Mouse (Mus musculus): ENCODE results near the gene Adcy2. TPM values are rescaled to one million over a fixed set of nuclear protein-coding genes. Genes with fewer than 3 reads are reported as not detected.
A peak's percentile ranks its signal among the peaks of the same experiment; 100 is the strongest.

The Adcy2 gene
- total and polyA plus RNA-seq, 3 experiments: not detected

GRCm38 (mm10) chr13:68607652-68608405 is 391.5 kb downstream of the Adcy2 start:
- dilution Hi-C loops (cut with MboI; ENCODE audit: extremely low pct_ligation_motif_present, extremely low pct_unique_long_range_greater_than_20kb, low sequenced_read_pairs) (no loop called here), in situ Hi-C loops (cut with MboI; ENCODE audit: low pct_ligation_motif_present, low pct_unique_long_range_greater_than_20kb, low sequenced_read_pairs) (no loop called here)
- Histone ChIP-seq H3K27me3 (replicated peaks) (no peaks in the 10 kb centered on the region), H3K27ac (ENCODE audit: insufficient read depth, low read depth) (no peak overlapping the region), H3K4me1 (ENCODE audit: control insufficient read depth in 1 of 2, insufficient read depth in 2 of 2) (peaks cover 2 to 3% of the 10 kb centered on the region in 2 experiments; a peak in 1 of 4 replicates), H3K79me2 (replicated peaks; ENCODE audit: control insufficient read depth, extremely low read depth, insufficient read depth, poor library complexity, severe bottlenecking) (no peaks in the 10 kb centered on the region), H3K4me3 (replicated peaks in 1 of 3; ENCODE audit: low read depth in 2 of 3, low read length in 2 of 3, poor library complexity in 1 of 3) (peak overlapping the region in 1 of 3 experiments; percentile 30), H3K36me3 (replicated peaks in 1 of 2; ENCODE audit: control insufficient read depth in 1 of 2, insufficient read depth in 1 of 2, low read length in 1 of 2) (no peaks in the 10 kb centered on the region), H3K9ac (ENCODE audit: insufficient read depth, low read depth) (no peak overlapping the region), H3K9me3 (replicated peaks; ENCODE audit: low read length) (peaks cover 4% of the 10 kb centered on the region), H3K4me2 (ENCODE audit: insufficient read depth, low read depth, poor library complexity, severe bottlenecking) (peak overlapping the region; percentile 57)
- no peak for DNase-seq (ENCODE audit: extremely low read depth)
- TF ChIP-seq KAT2A (IDR thresholded peaks at IDR 0.05; ENCODE audit: insufficient replicate concordance, low read length) (no peak), USF1 (IDR thresholded peaks at IDR 0.05; ENCODE audit: low read depth, low read length) (no peak), MAZ (IDR thresholded peaks at IDR 0.05; ENCODE audit: low read depth, low read length) (no peak), MAX (IDR thresholded peaks at IDR 0.05; ENCODE audit: low read length) (no peak), USF2 (conservative IDR thresholded peaks at IDR 0.05; ENCODE audit: low read depth, low read length) (no peak), RCOR1 (conservative IDR thresholded peaks at IDR 0.05; ENCODE audit: low read depth, low read length) (no peak), ZNF384 (IDR thresholded peaks at IDR 0.05; ENCODE audit: low read depth, low read length) (no peak), SMC3 (IDR thresholded peaks at IDR 0.05; ENCODE audit: low read depth, low read length) (no peak), EP300 (IDR thresholded peaks at IDR 0.05; ENCODE audit: low read length) (no peak), CHD2 (IDR thresholded peaks at IDR 0.05; ENCODE audit: low read length) (no peak), CHD1 (IDR thresholded peaks at IDR 0.05; ENCODE audit: low read depth, low read length) (no peak)

- Histone ChIP-seq H3K79me2 (replicated peaks; ENCODE audit: control insufficient read depth, extremely low read depth, insufficient read depth, poor library complexity, severe bottlenecking) (no peaks in the 10 kb centered on the region), H3K4me2 (ENCODE audit: insufficient read depth, low read depth, poor library complexity, severe bottlenecking) (no peak overlapping the region), H3K36me3 (replicated peaks in 1 of 2; ENCODE audit: control insufficient read depth in 1 of 2, insufficient read depth in 1 of 2, low read length in 1 of 2) (no peaks in the 10 kb centered on the region), H3K27ac (ENCODE audit: insufficient read depth, low read depth) (no peak overlapping the region), H3K9ac (ENCODE audit: insufficient read depth, low read depth) (no peak overlapping the region), H3K4me1 (ENCODE audit: control insufficient read depth in 1 of 2, insufficient read depth in 2 of 2) (peaks cover 2 to 3% of the 10 kb centered on the region in 2 experiments; a peak in 1 of 4 replicates), H3K27me3 (replicated peaks) (no peaks in the 10 kb centered on the region), H3K9me3 (replicated peaks; ENCODE audit: low read length) (no peaks in the 10 kb centered on the region), H3K4me3 (replicated peaks in 1 of 3; ENCODE audit: low read depth in 2 of 3, low read length in 2 of 3, poor library complexity in 1 of 3) (no peak overlapping the region)
- dilution Hi-C loops (cut with MboI; ENCODE audit: extremely low pct_ligation_motif_present, extremely low pct_unique_long_range_greater_than_20kb, low sequenced_read_pairs) (no loop called here), in situ Hi-C loops (cut with MboI; ENCODE audit: low pct_ligation_motif_present, low pct_unique_long_range_greater_than_20kb, low sequenced_read_pairs) (no loop called here)
- no peak for TF ChIP-seq MAX (IDR thresholded peaks at IDR 0.05; ENCODE audit: low read length)
- TF ChIP-seq MAFK (IDR thresholded peaks at IDR 0.05; ENCODE audit: insufficient replicate concordance, low read length): no peak
- no peak for TF ChIP-seq NRF1 (IDR thresholded peaks at IDR 0.05; ENCODE audit: low read depth, low read length)
- no peak for TF ChIP-seq POLR2A (IDR thresholded peaks at IDR 0.05; ENCODE audit: low read depth, low read length)
- TF ChIP-seq JUN (IDR thresholded peaks at IDR 0.05; ENCODE audit: insufficient read depth, low read depth, low read length): no peak
- TF ChIP-seq RAD21 (IDR thresholded peaks at IDR 0.05; ENCODE audit: low read depth, low read length): no peak
- TF ChIP-seq E2F4 (IDR thresholded peaks at IDR 0.05; ENCODE audit: insufficient replicate concordance, low read depth, low read length): no peak
- no peak for TF ChIP-seq MAZ (IDR thresholded peaks at IDR 0.05; ENCODE audit: low read depth, low read length)
- no peak for TF ChIP-seq UBTF (IDR thresholded peaks at IDR 0.05; ENCODE audit: low read depth, low read length)
- no peak for TF ChIP-seq CHD1 (IDR thresholded peaks at IDR 0.05; ENCODE audit: low read depth, low read length)
- no peak for TF ChIP-seq GABPA (IDR thresholded peaks at IDR 0.05; ENCODE audit: insufficient replicate concordance, low read depth, low read length)
- TF ChIP-seq TBP (conservative IDR thresholded peaks at IDR 0.05; ENCODE audit: low read depth, low read length): no peak
- no peak for TF ChIP-seq ZNF384 (IDR thresholded peaks at IDR 0.05; ENCODE audit: low read depth, low read length)
- TF ChIP-seq PAX5 (IDR thresholded peaks at IDR 0.05; ENCODE audit: low read length): no peak
- no peak for TF ChIP-seq RCOR1 (conservative IDR thresholded peaks at IDR 0.05; ENCODE audit: low read depth, low read length)
- DNase-seq (ENCODE audit: extremely low read depth): no peak
These were observed 393.6 kb downstream of the Adcy2 start for GRCm38 (mm10) chr13:68605689-68606126.
